Mouse (Mus musculus) 3T3-L1 (cell line): Measurements from ENCODE around the gene Pagr1b.

Source experiments
- DNase-seq: peaks from one replicate; pipeline ENCODE4 v3.0.0-alpha.2; 2015; ENCODE audit warnings: low read depth, low spot score

The Pagr1b gene

GRCm38 (mm10) chr7:126996449-126996848, 19.8 kb downstream of the Pagr1b start:
- no peak for DNase-seq

DNA sequence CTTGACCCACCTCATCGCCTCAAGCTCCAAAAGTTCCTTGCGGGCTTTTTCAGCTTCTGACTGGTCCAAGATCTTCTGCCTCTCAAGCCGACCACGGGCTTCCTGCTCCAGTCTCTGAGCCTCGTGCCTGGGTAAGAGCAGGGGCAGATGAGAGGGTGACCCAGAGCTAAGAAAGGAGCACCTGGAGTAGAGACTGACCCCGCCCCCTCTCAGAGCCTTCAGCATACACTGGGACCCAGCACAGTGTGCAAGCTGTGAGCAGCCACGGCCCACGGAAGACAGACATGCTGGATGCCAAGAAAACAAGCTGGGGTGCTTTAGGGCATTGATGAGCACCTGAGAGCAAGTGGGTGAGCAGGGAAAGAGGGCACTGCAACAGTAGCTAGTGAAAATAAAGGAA, 27.5 kb downstream of the Pagr1b start:
- DNase-seq: no peak

DNA sequence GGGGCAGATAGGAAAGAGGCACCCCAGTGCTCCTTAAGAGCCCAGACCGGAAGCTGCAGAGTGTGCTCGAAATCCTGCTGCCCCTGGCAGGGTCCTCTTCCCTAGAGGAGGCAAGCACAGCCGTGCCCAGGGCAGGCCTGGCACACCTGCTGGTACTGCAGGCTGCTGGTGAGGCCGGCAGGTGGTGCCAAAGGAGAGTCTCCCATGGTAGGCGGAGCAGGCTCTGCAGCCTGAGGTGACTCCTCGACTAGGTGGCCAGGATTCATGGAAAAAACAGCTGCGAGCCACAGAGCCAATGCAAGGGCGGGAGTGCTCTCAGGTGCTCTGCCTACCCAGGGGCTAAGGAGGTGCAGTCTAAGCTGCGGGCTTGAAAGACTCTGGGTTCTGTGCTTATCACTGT, 30.0 kb downstream of the Pagr1b start:
- DNase-seq: no peak

GRCm38 (mm10) chr7:126984667-126985444, 31.4 kb downstream of the Pagr1b start:
- DNase-seq: no peak

DNA sequence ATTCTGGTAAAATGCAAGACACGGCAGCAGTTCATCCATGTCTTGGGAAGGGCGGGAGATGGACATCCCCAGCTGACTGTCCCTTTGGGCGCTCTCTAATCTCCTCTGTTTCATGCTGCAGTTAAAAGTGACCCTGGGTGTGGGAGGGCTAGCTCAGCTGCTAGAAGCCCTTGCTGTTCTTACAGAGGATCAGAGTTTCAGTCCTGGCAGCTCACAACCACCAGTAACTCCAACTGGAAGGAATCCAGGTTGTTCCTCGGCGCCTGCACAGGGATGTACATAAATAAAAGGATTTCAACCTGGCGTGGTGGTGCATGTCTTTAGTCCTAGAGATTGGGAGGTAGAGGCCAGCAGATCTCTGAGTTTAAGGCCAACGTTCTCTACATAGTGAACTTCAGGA, 33.2 kb downstream of the Pagr1b start:
- DNase-seq: no peak

DNA sequence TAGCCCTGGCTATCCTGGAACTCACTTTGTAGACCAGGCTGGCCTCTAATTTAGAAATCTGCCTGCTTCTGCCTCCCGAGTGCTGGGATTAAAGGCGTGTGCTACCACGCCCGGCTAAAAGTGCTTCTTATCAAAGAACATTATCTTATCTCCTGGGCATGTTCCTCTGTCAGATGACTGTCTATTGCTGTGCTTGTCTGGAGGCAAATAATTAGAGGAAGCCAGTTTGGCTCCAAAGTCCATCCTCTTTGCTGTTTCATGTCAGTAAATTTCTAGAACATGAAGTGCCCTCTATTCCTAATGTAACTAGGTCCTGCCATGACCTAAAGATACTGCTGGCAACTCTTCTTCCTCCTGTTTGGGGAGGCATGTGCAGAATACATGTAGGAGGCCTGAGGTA, 34.2 kb downstream of the Pagr1b start:
- DNase-seq: no peak

DNA sequence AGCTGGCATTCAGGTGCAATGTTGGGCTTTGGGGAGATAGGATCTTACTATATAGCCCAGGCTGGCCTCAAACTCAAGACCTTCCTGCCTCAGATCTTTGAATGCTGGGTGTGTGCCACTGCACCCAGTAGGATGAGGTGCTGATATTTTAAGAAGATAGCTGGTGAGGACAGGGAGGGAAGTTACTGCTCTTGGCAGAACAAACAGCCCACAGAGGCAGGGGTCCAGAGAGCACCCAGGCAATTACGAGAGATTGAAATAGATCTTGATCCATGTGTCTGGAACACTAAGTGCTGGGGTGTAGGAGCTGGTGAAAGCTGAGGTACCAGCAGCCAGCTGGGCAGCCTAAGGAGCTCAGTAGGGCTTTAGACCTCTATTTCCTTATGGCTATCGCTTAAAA, 34.7 kb downstream of the Pagr1b start:
- DNase-seq: no peak

- DNase-seq: no peak
Measured at GRCm38 (mm10) chr7:126978841-126979240, 37.4 kb downstream of the Pagr1b start.

- peak; percentile 29 for DNase-seq
Measured at GRCm38 (mm10) chr7:126976878-126977459, 39.3 kb downstream of the Pagr1b start.

GRCm38 (mm10) chr7:126975950-126976866, 40.1 kb downstream of the Pagr1b start, which contains the start of gene Cdiptos:
Gene Cdiptos (minus strand): TSS chr7:126976098.
- DNase-seq: peak; percentile 94

DNA sequence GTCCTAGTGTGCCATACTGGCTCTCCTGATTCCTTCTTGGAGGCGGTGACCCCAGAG, 40.6 kb downstream of the Pagr1b start, which contains the start of gene Cdipt:
Gene Cdipt, plus strand, starts transcription at position 22 of the 57 bp plus-strand sequence.
- DNase-seq: no peak

DNA sequence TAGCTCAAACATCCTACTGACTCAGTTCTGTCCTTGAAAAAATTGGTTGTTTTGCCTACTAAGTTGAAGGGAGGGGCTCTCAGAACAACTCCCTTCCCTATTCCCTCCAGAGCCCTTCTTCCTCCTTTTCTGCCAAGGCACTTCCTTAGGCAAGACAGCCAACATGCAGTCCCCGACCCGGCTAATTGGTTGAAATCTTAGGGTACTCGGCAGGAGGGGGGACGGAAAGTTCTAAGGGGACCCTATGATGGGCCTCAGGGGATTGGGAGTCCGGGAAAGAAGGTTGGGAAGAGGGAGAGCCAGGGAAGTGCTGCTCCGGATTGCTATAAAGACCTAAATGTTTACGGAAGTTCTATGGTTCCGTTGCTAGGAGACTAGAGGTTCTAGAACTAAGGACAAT, 40.8 kb downstream of the Pagr1b start:
- DNase-seq: no peak

DNA sequence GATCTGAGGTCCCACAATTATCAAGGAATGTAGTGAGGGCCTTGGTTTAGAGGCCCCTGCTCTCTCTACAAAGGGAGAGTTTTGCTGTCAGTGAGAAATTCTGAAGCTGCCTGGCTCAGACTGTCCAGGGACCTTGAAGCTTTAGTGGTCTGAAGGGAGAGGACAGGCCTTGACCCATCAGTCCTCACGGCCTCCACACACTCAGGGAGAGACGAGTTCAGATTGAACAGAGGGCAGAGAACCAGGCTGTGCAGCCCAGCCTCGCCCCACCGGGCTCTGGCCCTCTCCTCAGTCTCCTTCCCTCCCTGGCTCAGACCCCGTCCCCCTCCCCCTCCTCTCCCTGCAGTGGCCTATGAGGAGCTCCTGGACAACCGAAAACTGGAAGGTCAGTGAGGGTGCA, 48.9 kb downstream of the Pagr1b start:
- DNase-seq: no peak

DNA sequence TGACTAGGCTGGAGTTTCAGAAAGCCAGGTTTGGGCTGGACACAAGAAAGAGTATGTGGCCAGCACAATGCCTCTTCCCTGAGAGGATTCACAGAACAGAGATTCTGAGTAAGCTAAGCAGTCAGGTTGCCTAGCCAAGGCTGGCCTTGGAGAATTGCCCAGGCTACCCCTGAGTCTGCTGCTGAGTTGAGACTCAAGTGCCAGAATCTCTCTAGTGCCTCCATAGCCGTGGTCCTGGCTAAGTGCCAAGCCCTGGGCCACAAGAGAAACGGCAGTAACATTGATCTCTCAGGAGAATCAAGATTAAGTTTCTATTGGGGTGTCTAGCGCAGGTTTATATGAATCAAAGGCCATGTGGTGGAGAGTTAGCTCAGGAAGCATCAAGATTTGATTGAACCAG, 50.7 kb downstream of the Pagr1b start:
- DNase-seq: no peak

DNA sequence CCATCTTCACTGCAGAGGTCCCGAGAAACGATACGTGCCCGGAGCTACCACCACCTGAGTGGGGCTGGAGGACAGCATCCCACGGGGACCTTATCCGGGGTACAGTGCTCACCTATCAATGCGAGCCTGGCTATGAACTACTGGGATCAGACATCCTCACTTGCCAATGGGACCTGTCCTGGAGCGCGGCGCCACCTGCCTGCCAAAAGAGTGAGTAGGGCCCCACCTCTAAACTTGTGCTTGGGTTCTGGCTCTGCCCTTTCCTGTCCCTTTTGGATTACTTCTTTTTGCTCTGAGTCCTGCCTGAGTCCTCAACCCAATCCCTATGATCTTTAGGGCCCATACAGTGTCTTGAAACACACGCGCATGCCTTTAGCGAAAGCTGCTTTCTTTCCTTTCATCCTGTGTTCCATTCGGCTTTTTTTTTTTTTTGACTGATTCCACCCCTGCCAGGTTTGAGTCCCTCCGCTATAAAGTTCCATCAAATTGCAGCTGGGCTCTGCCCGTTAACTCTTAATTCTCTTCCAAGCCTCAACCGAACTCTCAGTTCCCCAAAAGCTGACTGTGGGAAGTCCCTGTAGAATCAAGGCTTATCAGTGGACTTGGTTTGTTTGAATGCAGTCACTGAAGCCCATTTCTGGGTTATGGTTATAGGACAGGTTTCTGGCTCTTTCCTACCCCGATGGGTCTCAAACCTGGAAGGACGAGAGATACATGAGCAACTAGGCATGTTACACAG, 52.6 kb downstream of the Pagr1b start:
- peak; percentile 42 for DNase-seq

DNA sequence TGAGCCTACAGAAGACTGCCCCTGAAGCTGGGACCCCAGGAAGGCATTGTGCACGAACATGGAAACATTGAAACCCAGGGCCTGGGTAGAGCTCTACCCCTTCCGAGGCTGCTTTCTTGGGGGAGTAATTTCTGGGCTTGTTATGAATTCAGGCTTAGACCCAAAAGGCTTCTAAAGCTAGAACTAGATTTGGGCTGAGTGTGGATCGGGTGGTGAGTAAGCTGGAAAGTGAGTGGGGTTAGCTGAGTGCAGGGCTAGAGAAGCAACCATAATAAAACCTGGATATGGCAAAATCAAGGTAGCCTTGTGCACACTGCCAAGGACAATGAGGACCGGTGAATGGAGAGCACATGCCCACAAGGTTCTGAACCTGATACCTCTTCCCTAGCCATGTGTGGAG, 54.3 kb downstream of the Pagr1b start:
- DNase-seq: no peak

- no peak for DNase-seq
Measured at GRCm38 (mm10) chr7:126961095-126961494, 55.2 kb downstream of the Pagr1b start.

DNA sequence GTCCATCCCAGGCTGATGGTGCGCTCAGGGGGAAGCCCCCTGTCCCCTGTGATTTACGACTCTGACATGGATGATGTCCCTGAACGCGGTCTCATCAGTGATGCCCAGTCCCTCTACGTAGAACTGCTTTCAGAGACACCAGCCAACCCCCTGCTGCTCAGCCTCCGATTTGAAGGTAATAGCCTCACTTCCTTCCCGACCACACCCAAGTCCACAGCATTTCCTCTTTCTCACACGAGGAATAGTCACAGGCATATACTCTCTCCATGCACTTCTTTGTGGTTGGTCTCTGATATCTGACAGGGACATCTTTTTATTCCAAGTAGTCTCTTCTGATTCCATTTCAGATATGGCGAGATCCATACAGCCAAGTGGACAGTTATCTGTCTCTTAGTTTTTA, 56.5 kb downstream of the Pagr1b start:
- no peak for DNase-seq

DNA sequence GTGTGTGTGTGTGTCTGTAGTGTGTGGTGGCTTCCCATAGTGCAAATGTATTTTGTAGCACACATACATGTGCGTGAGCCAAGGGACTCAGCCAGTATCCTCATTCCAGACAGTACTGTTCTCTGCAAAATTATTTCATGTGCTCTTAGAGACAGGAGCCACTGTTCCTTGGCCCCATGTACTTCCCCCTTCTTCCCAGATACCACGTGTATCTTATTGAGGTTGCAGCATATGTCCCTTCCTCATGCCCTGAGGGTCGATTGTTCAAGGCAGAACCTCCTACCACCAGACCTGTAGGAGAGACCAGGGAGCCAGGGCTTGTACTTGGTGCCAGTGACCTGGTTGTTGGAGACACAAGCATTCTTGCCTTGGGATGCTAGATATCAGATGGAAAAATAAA, 61.2 kb downstream of the Pagr1b start:
- DNase-seq: no peak

DNA sequence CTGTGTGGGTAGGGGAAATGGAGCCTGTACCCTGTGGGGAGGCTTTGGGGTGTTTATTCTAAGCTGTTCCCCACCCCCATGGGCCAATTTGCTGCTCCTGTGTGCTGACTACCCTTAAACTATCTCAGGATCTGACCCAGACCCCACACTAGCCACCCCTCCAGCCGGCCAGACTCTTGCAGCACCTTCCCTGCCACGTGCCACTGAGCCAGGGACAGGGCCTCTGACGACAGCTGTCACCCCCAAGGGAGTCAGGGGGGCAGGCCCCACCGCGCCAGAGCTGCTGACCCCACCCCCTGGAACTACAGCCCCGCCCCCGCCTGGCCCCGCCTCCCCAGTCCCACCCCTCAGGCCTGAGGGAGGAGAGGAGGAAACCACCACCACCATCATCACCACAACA, 63.6 kb downstream of the Pagr1b start:
- DNase-seq: no peak

DNA sequence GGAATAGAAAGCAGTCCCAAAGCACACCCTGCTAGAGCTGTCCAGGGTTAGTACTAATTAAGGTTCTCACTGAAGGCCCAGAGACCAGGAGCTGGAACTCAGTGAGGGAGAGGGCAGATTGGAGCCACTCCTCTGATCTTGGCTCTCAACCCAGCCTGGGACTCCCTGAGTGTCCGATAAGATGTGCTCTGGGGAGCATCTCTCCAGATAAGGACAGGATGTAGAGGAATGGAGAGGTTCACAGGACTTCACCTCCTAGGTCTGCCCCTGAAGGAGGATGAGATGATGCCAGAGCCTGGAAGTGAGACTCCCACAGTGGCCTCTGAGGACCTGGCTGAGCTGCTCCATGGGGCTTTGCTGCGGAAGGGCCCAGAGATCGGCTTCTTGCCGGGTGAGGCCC, 64.5 kb downstream of the Pagr1b start:
- no peak for DNase-seq
